ENCODE assay signal across 30 mouse cellular contexts in the genomic region with DNA sequence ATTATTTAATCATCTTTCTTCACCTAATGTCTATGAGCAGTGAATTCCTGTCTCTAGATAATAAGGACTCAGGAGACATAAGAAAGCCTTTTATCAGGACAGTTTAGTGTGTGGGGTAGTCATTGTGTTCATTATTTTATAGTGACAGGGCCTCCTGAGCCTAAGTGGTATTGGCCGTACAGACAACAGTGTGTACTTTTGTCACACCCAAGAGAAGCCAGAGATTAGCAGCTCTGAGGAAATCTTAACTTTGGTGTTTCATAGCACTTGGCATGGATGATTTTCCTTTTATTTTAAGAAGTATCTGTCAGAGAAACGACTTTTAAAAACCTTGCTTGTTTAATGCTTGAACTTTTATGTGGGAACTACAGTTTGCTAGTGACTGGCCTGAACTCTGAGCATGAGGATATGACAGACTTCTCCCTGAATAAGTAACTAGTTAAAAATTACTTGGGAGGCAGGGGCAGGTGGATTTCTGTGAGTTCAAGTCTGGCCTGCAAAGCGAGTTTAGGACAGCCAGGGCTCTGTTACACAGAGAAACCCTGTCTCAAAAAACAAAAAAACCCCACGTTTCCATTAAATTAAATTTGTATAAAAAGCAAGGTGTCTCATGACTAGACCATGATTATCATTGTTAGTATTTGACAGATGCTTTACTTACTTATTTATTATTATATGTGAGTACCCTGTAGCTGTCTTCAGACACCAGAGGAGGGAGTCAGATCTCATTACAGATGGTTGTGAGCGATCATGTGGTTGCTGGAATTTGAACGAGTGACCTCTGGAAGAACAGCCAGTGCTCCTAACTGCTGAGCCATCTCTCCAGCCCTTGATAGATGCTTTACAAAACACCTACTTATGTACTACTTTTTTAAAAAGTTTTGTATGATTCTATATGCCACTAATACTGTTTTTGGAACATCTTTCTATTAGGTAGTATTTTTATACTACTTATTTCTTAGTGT. TPM values are rescaled to one million over a fixed set of nuclear protein-coding genes. Genes with fewer than 3 reads are reported as not detected.
DNase-seq lines count a peak whose midpoint lies in the region; ATAC-seq and TF ChIP-seq lines count a peak whose summit lies in the region.
"Had no signal": no experiment of that assay in that cellular context is flagged by ENCODE, and none has a peak within 500 bp of the region (broad histone marks: within the 10 kb centered on the region; RNA-seq: fewer than 3 reads in every experiment).

No protein-coding gene starts in this region.

- 36% methylated on average over 6 of the region's 6 CpGs for WGBS in kidney, adult 2 months
- 45% methylated on average over 6 of the region's 6 CpGs for WGBS in stomach, embryonic 16.5 days
- WGBS in stomach, postnatal 0 days, result 42% methylated on average over 6 of the region's 6 CpGs
- 56% methylated on average over 6 of the region's 6 CpGs for WGBS in kidney, postnatal 0 days
- WGBS in forebrain, embryonic 10.5 days, result 84% methylated on average over 6 of the region's 6 CpGs

- TF ChIP-seq EP300 in stomach, postnatal 0 days (optimal IDR thresholded peaks at IDR 0.05), result no peak

- no peak for TF ChIP-seq CTCF in kidney, adult 2 months (conservative IDR thresholded peaks at IDR 0.05; ENCODE audit: insufficient read depth, insufficient read length, low read depth, low read length)
- TF ChIP-seq CTCF in stomach, postnatal 0 days (IDR thresholded peaks at IDR 0.05; ENCODE audit: low read depth), result no peak
- TF ChIP-seq CTCF in kidney, postnatal 0 days (IDR thresholded peaks at IDR 0.05; ENCODE audit: low read depth), result no peak

- H3K27ac ChIP-seq in kidney, adult 2 months (ENCODE audit: insufficient read depth, low read depth, low read length), result peak overlapping the region; percentile 64; the same call in 1 of the 2 replicates
- peak overlapping the region; percentile 40; the same call in 1 of the 2 replicates for H3K27ac ChIP-seq in stomach, embryonic 16.5 days (ENCODE audit: low read length)
- H3K27ac ChIP-seq in stomach, postnatal 0 days (replicated peaks), result no peak overlapping the region
- H3K27ac ChIP-seq in kidney, postnatal 0 days, result 0 out of 2 replicates have a peak overlapping the region, but pooled peaks have one; percentile 19
- H3K27ac ChIP-seq in forebrain, embryonic 10.5 days, result no peak overlapping the region
- H3K27ac ChIP-seq: forebrain, embryonic 15.5 days; hindbrain, embryonic 10.5 days; hindbrain, embryonic 15.5 days; layer of hippocampus, adult 2 months; left cerebral cortex, adult 2 months; liver, embryonic 13.5 days; midbrain, embryonic 15.5 days had no signal

- ATAC-seq in stomach, embryonic 16.5 days (ENCODE audit: insufficient read depth, low FRiP score), result no peak
- no peak for ATAC-seq in stomach, postnatal 0 days (ENCODE audit: low FRiP score, low TSS enrichment)
- ATAC-seq in kidney, postnatal 0 days (replicated peaks; ENCODE audit: low FRiP score, low read depth), result no peak
- ATAC-seq: activated CD4-positive, CD25-positive, alpha-beta regulatory T cell, adult 4 months; forebrain, embryonic 15.5 days; inflammation-experienced regulatory T-cells, adult 6 months; midbrain, embryonic 15.5 days had no signal

- H3K27me3 ChIP-seq in kidney, adult 2 months (replicated peaks; ENCODE audit: control insufficient read depth, insufficient read depth, low read length), result no peaks in the 10 kb centered on the region
- no peaks in the 10 kb centered on the region for H3K27me3 ChIP-seq in stomach, embryonic 16.5 days (ENCODE audit: control insufficient read depth, insufficient read depth, low read length)
- H3K27me3 ChIP-seq in stomach, postnatal 0 days (ENCODE audit: control insufficient read depth, insufficient read depth, low read length), result no peaks in the 10 kb centered on the region
- no peaks in the 10 kb centered on the region for H3K27me3 ChIP-seq in kidney, postnatal 0 days (ENCODE audit: insufficient read depth, low read length)
- no peaks in the 10 kb centered on the region for H3K27me3 ChIP-seq in forebrain, embryonic 10.5 days (ENCODE audit: poor library complexity, severe bottlenecking)
- H3K27me3 ChIP-seq: CH12.LX; forebrain, embryonic 15.5 days; hindbrain, embryonic 15.5 days; limb, embryonic 13.5 days; liver, embryonic 13.5 days; midbrain, embryonic 15.5 days had no signal

- H3K4me3 ChIP-seq in kidney, adult 2 months (ENCODE audit: insufficient read depth, low read depth, low read length), result no peak overlapping the region
- no peak overlapping the region for H3K4me3 ChIP-seq in stomach, embryonic 16.5 days (replicated peaks; ENCODE audit: low read length)
- no peak overlapping the region for H3K4me3 ChIP-seq in stomach, postnatal 0 days (ENCODE audit: low read depth, low read length)
- no peak overlapping the region for H3K4me3 ChIP-seq in kidney, postnatal 0 days (replicated peaks; ENCODE audit: low read depth, low read length)
- no peak overlapping the region for H3K4me3 ChIP-seq in forebrain, embryonic 10.5 days
- H3K4me3 ChIP-seq: forebrain, embryonic 15.5 days; hindbrain, embryonic 10.5 days; hindbrain, embryonic 15.5 days; layer of hippocampus, adult 2 months; left cerebral cortex, adult 2 months; limb, embryonic 13.5 days; liver, embryonic 13.5 days; midbrain, embryonic 15.5 days had no signal

- H3K4me1 ChIP-seq in kidney, adult 2 months (ENCODE audit: control insufficient read depth, insufficient read depth, low read length), result peaks cover 36% of the 10 kb centered on the region
- H3K4me1 ChIP-seq in stomach, embryonic 16.5 days (ENCODE audit: control insufficient read depth, insufficient read depth, low read length), result peaks cover 5% of the 10 kb centered on the region; the same call in 1 of the 2 replicates
- H3K4me1 ChIP-seq in stomach, postnatal 0 days (replicated peaks; ENCODE audit: control insufficient read depth, insufficient read depth), result no peaks in the 10 kb centered on the region
- H3K4me1 ChIP-seq in kidney, postnatal 0 days (replicated peaks; ENCODE audit: insufficient read depth, low read length), result no peaks in the 10 kb centered on the region
- peaks cover 6% of the 10 kb centered on the region; the same call in 1 of the 2 replicates for H3K4me1 ChIP-seq in forebrain, embryonic 10.5 days
- H3K4me1 ChIP-seq: forebrain, embryonic 15.5 days; hindbrain, embryonic 10.5 days; hindbrain, embryonic 15.5 days; midbrain, embryonic 15.5 days had no signal

- H3K9me3 ChIP-seq in stomach, embryonic 16.5 days (replicated peaks; ENCODE audit: control insufficient read depth, low read length), result no peaks in the 10 kb centered on the region
- no peaks in the 10 kb centered on the region for H3K9me3 ChIP-seq in stomach, postnatal 0 days (ENCODE audit: control insufficient read depth, low read length)
- H3K9me3 ChIP-seq in kidney, postnatal 0 days (replicated peaks; ENCODE audit: low read length), result no peaks in the 10 kb centered on the region
- H3K9me3 ChIP-seq in forebrain, embryonic 10.5 days, result no peaks in the 10 kb centered on the region
- H3K9me3 ChIP-seq: forebrain, embryonic 15.5 days; hindbrain, embryonic 10.5 days; hindbrain, embryonic 15.5 days; limb, embryonic 13.5 days; liver, embryonic 13.5 days; midbrain, embryonic 15.5 days had no signal

- peak; percentile 84 for DNase-seq in kidney, adult 2 months
- DNase-seq in kidney, postnatal 10 days, result no peak
- no peak for DNase-seq in stomach, postnatal 0 days (ENCODE audit: low spot score)
- no peak for DNase-seq in kidney, postnatal 0 days (ENCODE audit: low spot score)
- no peak for DNase-seq in lung, postnatal 14 days
- no peak for DNase-seq in forebrain, embryonic 10.5 days (ENCODE audit: extremely low spot score, low spot score)
- DNase-seq: adrenal gland, adult 2 months; B cell, adult 2 months; cerebellum, adult 8-10 months; cerebellum, postnatal 25 days; heart, postnatal 14 days; liver, embryonic 13.5 days; lung, adult 2 months; lung, postnatal 10 days; right cerebral cortex, postnatal 25 days; spleen, adult 18-20 months; thymus, adult 2 months; thymus, postnatal 36 days had no signal

- H3K36me3 ChIP-seq in kidney, adult 2 months (ENCODE audit: control insufficient read depth, insufficient read depth, low read length), result no peaks in the 10 kb centered on the region
- no peaks in the 10 kb centered on the region for H3K36me3 ChIP-seq in stomach, embryonic 16.5 days (ENCODE audit: control insufficient read depth, insufficient read depth, low read length)
- H3K36me3 ChIP-seq in stomach, postnatal 0 days (ENCODE audit: control insufficient read depth, insufficient read depth, low read length), result no peaks in the 10 kb centered on the region
- H3K36me3 ChIP-seq in kidney, postnatal 0 days (ENCODE audit: insufficient read depth, low read length), result no peaks in the 10 kb centered on the region
- H3K36me3 ChIP-seq in forebrain, embryonic 10.5 days (replicated peaks), result 0 out of 2 replicates have a peak, but pooled peaks cover under 1% of the 10 kb centered on the region
- H3K36me3 ChIP-seq: forebrain, embryonic 15.5 days; hindbrain, embryonic 15.5 days; liver, embryonic 13.5 days; midbrain, embryonic 15.5 days had no signal

- H3K9ac ChIP-seq in stomach, embryonic 16.5 days (ENCODE audit: low read length), result no peak overlapping the region
- no peak overlapping the region for H3K9ac ChIP-seq in stomach, postnatal 0 days (ENCODE audit: low read length)
- H3K9ac ChIP-seq in kidney, postnatal 0 days (ENCODE audit: low read depth, low read length), result no peak overlapping the region
- H3K9ac ChIP-seq: forebrain, embryonic 15.5 days; hindbrain, embryonic 15.5 days; limb, embryonic 13.5 days; liver, embryonic 13.5 days; midbrain, embryonic 15.5 days had no signal

- TF ChIP-seq POLR2A in kidney, adult 2 months (IDR thresholded peaks at IDR 0.05; ENCODE audit: low read depth, low read length), result no peak

- no peak overlapping the region for H3K4me2 ChIP-seq in stomach, embryonic 16.5 days (ENCODE audit: low read depth, low read length)
- no peak overlapping the region for H3K4me2 ChIP-seq in stomach, postnatal 0 days (replicated peaks; ENCODE audit: low read depth)
- H3K4me2 ChIP-seq in kidney, postnatal 0 days (ENCODE audit: low read length), result no peak overlapping the region
- H3K4me2 ChIP-seq: forebrain, embryonic 15.5 days; hindbrain, embryonic 15.5 days; limb, embryonic 13.5 days; liver, embryonic 13.5 days; midbrain, embryonic 15.5 days had no signal

RNA-seq across cellular contexts. Expression of gene Ubac2, which starts 18.0 kb away (rescaled TPM):
- polyA plus RNA-seq in kidney, adult 2 months (2012; rRNA removed), result 69.3 and 71.6 TPM in 2 replicates
- 54.9 and 57.4 TPM in 2 replicates for polyA plus RNA-seq in stomach, embryonic 16.5 days (2015; fragmentation: Nextera tagmentation; extraction: Ambion mirVana)
- polyA plus RNA-seq in stomach, postnatal 0 days (2015; fragmentation: Nextera tagmentation; extraction: Ambion mirVana), result 38.5 and 38.6 TPM in 2 replicates
- polyA plus RNA-seq in kidney, postnatal 0 days (2015; fragmentation: Nextera tagmentation; extraction: Ambion mirVana), result 70.2 and 78.9 TPM in 2 replicates
- 80.7 and 83.1 TPM in 2 replicates for polyA plus RNA-seq in forebrain, embryonic 10.5 days (2016; fragmentation: Nextera tagmentation; extraction: Ambion mirVana)

RNA-seq across cellular contexts. Expression of gene Gpr18, which starts 19.2 kb away (rescaled TPM):
- polyA plus RNA-seq in kidney, adult 2 months (2012; rRNA removed), result 0.83 and 3.5 TPM in 2 replicates
- polyA plus RNA-seq in stomach, embryonic 16.5 days (2015; fragmentation: Nextera tagmentation; extraction: Ambion mirVana), result 0.26 and 0.35 TPM in 2 replicates
- polyA plus RNA-seq in stomach, postnatal 0 days (2015; fragmentation: Nextera tagmentation; extraction: Ambion mirVana), result 0.06 and 0.08 TPM in 2 replicates
- polyA plus RNA-seq in kidney, postnatal 0 days (2015; fragmentation: Nextera tagmentation; extraction: Ambion mirVana), result 0.08 and 0.11 TPM in 2 replicates
- polyA plus RNA-seq in forebrain, embryonic 10.5 days (2016; fragmentation: Nextera tagmentation; extraction: Ambion mirVana), result 0.23 and 0.55 TPM in 2 replicates
- polyA plus RNA-seq: heart, embryonic 14.5 days; liver, embryonic 13.5 days had no signal

Comparison
In these comparisons a context has a peak if more than half of its experiments do, and no peak if none do; other contexts are left out.
1. H3K27ac ChIP-seq: peak in kidney, adult 2 months (single experiment), stomach, embryonic 16.5 days (single experiment) and kidney, postnatal 0 days (single experiment); none in stomach, postnatal 0 days (single experiment) and forebrain, embryonic 10.5 days (single experiment).